Mouse (Mus musculus) gastrocnemius, adult 2 months (tissue): Measurements from ENCODE around the gene Riox2. TPM values are rescaled to one million over a fixed set of nuclear protein-coding genes. Genes with fewer than 3 reads are reported as not detected.
A peak's percentile ranks its signal among the peaks of the same experiment; 100 is the strongest.

Experiments
- DNase-seq: peaks from one replicate; pipeline ENCODE4 v3.0.0; 2022
- H3K27ac ChIP-seq: fragments of 200-600 bp; 2 replicates; pipeline ENCODE4 v1.8.1; 2022; ENCODE audit warnings: mild to moderate bottlenecking
- H3K4me3 ChIP-seq: fragments of 200-600 bp; 2 replicates; pipeline ENCODE4 v1.8.1; 2022; ENCODE audit warnings: mild to moderate bottlenecking, moderate library complexity
- CTCF ChIP-seq: fragments of 200-600 bp; IDR thresholded peaks from 2 replicates; pipeline ENCODE4 v1.8.1; 2022; ENCODE audit warnings: antibody characterized with exemption, mild to moderate bottlenecking, moderate library complexity
- intact Hi-C: fragments of 180-260 bp; cut with DNase I; formaldehyde crosslinking; loops from one replicate; pipeline ENCODE4 v1.15.1; 2025
- total RNA-seq, 2 experiments: library from RNA; stranded (reverse); gene quantifications; 2 replicates each; pipeline ENCODE4 v1.2.3; 2021

The Riox2 gene
- total RNA-seq, 2 experiments from 2014 or later = 11.6 to 15.2 TPM

DNA sequence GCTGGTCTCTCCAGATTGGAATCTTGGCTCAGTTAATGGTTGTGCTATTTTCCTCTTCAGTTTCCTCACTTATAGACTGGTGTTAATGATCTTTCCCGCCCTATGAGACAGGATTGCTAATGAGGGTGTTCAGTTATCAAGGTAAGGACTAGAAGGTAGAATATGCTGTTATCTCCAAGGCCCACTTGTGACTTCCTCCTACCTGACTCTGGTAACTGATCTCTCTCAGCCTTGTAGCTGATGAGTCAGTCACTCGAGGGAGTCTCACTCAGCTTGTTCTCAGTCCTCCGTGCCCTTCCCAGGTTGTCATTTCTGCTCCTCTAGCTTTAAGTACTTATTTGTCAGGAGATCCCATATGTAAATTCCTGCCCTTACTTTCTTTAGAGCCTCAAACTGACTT, 6.4 kb downstream of the Riox2 start:
- DNase-seq = no peak
- intact Hi-C loops = no loop called here
- no peak overlapping the region for H3K27ac ChIP-seq
- no peak for TF ChIP-seq CTCF
- no peak overlapping the region for H3K4me3 ChIP-seq

GRCm38 (mm10) chr16:59487239-59487638, 15.7 kb downstream of the Riox2 start:
- H3K4me3 ChIP-seq = no peak overlapping the region
- peak; percentile 20 for DNase-seq
- intact Hi-C loops = no loop called here
- no peak for TF ChIP-seq CTCF
- H3K27ac ChIP-seq = no peak overlapping the region

GRCm38 (mm10) chr16:59487975-59488548, 16.5 kb downstream of the Riox2 start:
- DNase-seq = no peak
- no peak for TF ChIP-seq CTCF
- no peak overlapping the region for H3K4me3 ChIP-seq
- H3K27ac ChIP-seq = no peak overlapping the region
- intact Hi-C loops = no loop called here

- DNase-seq = no peak
- intact Hi-C loops = no loop called here
- no peak for TF ChIP-seq CTCF
Observed at GRCm38 (mm10) chr16:59493199-59493598, 21.6 kb downstream of the Riox2 start.

GRCm38 (mm10) chr16:59497947-59498346, 26.4 kb downstream of the Riox2 start:
- intact Hi-C loops = no loop called here
- peak; percentile 9; the same call in 1 of the 2 replicates for TF ChIP-seq CTCF
- DNase-seq = no peak
- Histone ChIP-seq H3K4me3 (no peak overlapping the region), H3K27ac (no peak overlapping the region)

More at GRCm38 (mm10) chr16:59493199-59493598, 21.6 kb downstream of the Riox2 start:
- no peak overlapping the region for H3K27ac ChIP-seq
- no peak overlapping the region for H3K4me3 ChIP-seq

GRCm38 (mm10) chr16:59499180-59499579, 27.6 kb downstream of the Riox2 start:
- DNase-seq = no peak
- Histone ChIP-seq H3K4me3 (no peak overlapping the region), H3K27ac (no peak overlapping the region)
- TF ChIP-seq CTCF = no peak
- intact Hi-C loops = no loop called here

DNA sequence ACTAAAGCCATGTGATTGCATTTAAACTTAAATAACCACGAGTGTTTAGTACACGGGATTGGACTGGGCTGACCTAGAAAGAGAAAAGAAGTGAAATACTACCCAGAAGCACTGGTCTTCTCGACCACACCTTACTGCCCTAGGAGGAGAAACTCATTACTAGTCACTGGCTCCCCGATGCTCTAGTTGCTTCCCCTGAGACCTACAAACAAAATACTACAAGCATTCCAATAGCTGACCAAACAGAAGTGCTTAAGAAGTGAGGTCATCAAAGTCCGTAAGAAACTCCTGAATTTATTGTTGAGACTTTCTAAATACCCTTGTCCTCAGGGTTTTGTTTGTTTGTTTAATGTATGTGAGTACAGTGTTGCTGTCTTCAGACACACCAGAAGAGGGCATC, 38.3 kb downstream of the Riox2 start:
- Histone ChIP-seq H3K27ac (peak overlapping the region; percentile 76; the same call in 1 of the 2 replicates), H3K4me3 (no peak overlapping the region)
- no peak for DNase-seq
- intact Hi-C loops = loop anchor here (5.0 kb wide), 1 partner anchor 92 kb away; the partner anchor contains the start of gene Crybg3
- no peak for TF ChIP-seq CTCF

- Histone ChIP-seq H3K4me3 (no peak overlapping the region), H3K27ac (peak overlapping the region; percentile 76)
- DNase-seq = peak; percentile 64
- intact Hi-C loops = no loop called here
- TF ChIP-seq CTCF = no peak
Observed at GRCm38 (mm10) chr16:59515169-59515568, 43.6 kb downstream of the Riox2 start.

GRCm38 (mm10) chr16:59516965-59517364, 45.4 kb downstream of the Riox2 start:
- Histone ChIP-seq H3K27ac (0 out of 2 replicates have a peak overlapping the region, but pooled peaks have one; percentile 68), H3K4me3 (no peak overlapping the region)
- no peak for DNase-seq
- no peak for TF ChIP-seq CTCF
- intact Hi-C loops = no loop called here

DNA sequence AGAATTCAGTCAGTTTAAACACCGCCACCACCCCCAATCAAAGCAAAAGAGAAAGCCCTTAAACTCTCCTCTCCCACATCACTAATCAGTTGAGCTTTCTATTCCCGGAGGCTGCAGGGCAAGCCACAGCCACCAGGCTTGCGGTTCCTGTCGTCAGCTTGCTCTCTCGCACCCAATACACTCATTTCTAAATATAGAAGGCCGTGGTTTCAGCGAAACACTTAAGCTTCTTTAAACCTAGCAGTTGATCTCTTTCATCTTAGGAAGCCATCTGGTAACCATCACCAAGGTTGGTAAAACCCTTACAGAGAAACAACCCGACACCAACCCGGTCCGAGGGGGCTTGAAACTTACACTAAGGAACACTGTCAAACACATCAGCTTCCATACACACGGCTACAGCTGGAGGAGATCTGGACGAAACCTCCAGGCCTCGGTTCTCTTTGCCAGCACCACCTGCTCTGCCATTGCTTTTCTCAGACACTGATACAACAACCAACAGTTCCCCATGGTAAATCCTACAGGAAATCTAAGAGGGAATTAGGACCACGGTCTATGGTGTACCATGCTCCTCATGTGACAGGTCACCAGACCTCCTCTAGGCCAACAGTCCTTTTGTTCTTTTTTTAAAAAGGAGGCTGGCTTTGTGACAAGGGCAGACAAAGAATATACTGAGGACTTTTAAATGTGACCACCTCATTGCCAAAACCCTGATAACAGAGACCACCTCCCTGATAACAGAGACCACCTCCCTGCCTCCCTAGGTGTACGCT, 46.1 kb downstream of the Riox2 start:
- Histone ChIP-seq H3K27ac (peak overlapping the region; percentile 68), H3K4me3 (no peak overlapping the region)
- TF ChIP-seq CTCF = no peak; the same call in 1 of the 2 replicates
- no peak for DNase-seq
- intact Hi-C loops = loop anchor here (2.0 kb wide), 1 partner anchor 17 kb away; no protein-coding TSS in a partner anchor

GRCm38 (mm10) chr16:59521752-59522423, 50.3 kb downstream of the Riox2 start:
- H3K4me3 ChIP-seq = no peak overlapping the region
- DNase-seq = no peak
- TF ChIP-seq CTCF = no peak
- intact Hi-C loops = no loop called here
- H3K27ac ChIP-seq = no peak overlapping the region

GRCm38 (mm10) chr16:59526939-59527338, 55.4 kb downstream of the Riox2 start:
- no peak overlapping the region for H3K4me3 ChIP-seq
- intact Hi-C loops = no loop called here
- no peak for DNase-seq
- H3K27ac ChIP-seq = no peak overlapping the region
- TF ChIP-seq CTCF = no peak

DNA sequence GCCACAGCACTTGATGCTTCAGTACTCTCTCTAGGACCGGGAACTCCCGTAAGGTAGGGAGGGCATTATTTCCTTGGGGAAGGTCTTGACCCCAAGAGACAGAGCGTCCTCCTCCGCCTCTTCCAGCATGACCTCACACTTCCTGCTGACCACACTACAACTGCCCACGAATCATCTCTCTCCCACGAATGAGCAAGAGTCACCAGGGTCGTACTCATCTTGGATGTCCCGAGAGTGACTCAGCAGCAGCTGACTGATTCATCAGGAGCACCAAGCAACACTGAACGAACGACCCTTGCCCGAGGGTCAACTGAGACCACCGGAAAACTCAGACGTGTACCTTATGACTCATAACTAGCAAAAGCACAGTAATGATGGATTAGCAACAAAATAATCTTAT, 58.0 kb downstream of the Riox2 start:
- no peak for TF ChIP-seq CTCF

More for the DNA sequence above, 58.0 kb downstream of the Riox2 start:
- DNase-seq = no peak
- Histone ChIP-seq H3K27ac (peak overlapping the region; percentile 3; the same call in 1 of the 2 replicates), H3K4me3 (no peak overlapping the region)
- intact Hi-C loops = no loop called here
